Mouse (Mus musculus): Measurements from ENCODE around the gene Crebbp. TPM values are rescaled to one million over a fixed set of nuclear protein-coding genes. Genes with fewer than 3 reads are reported as not detected.

The Crebbp gene
- total and polyA plus RNA-seq, 2 experiments from 2014 or later: 15.6 to 34.1 TPM

GRCm38 (mm10) chr16:4235587-4235986, 21.8 kb upstream of the Crebbp start:
- DNase-seq (ENCODE audit: low spot score): no peak
- no peak overlapping the region for H3K4me3 ChIP-seq (ENCODE audit: low read depth, low read length)
- H3K27ac ChIP-seq (ENCODE audit: low read depth): no peak overlapping the region
- no peak for ATAC-seq (ENCODE audit: insufficient read depth, low read depth)
- H3K4me1 ChIP-seq (ENCODE audit: control insufficient read depth, insufficient read depth): no peaks in the 10 kb centered on the region
- no peak overlapping the region for H3K4me2 ChIP-seq (ENCODE audit: low read depth, low read length)
- TF ChIP-seq EP300 (IDR thresholded peaks at IDR 0.05; ENCODE audit: low read depth): no peak
- no peak for TF ChIP-seq CTCF (IDR thresholded peaks at IDR 0.05; ENCODE audit: low read depth)
- H3K36me3 ChIP-seq (replicated peaks; ENCODE audit: control insufficient read depth, insufficient read depth, low read length): no peaks in the 10 kb centered on the region
- H3K9ac ChIP-seq (replicated peaks; ENCODE audit: low read depth, low read length): no peak overlapping the region
- H3K9me3 ChIP-seq (replicated peaks; ENCODE audit: control insufficient read depth, low read length): no peaks in the 10 kb centered on the region
- no peaks in the 10 kb centered on the region for H3K27me3 ChIP-seq (ENCODE audit: control insufficient read depth, insufficient read depth, low read length)

GRCm38 (mm10) chr16:4225841-4226240, 12.0 kb upstream of the Crebbp start:
- Histone ChIP-seq H3K4me3 (ENCODE audit: low read depth, low read length) (no peak overlapping the region), H3K27me3 (ENCODE audit: control insufficient read depth, insufficient read depth, low read length) (no peaks in the 10 kb centered on the region), H3K9me3 (replicated peaks; ENCODE audit: control insufficient read depth, low read length) (no peaks in the 10 kb centered on the region), H3K36me3 (replicated peaks; ENCODE audit: control insufficient read depth, insufficient read depth, low read length) (no peaks in the 10 kb centered on the region), H3K27ac (ENCODE audit: low read depth) (no peak overlapping the region), H3K4me2 (ENCODE audit: low read depth, low read length) (no peak overlapping the region), H3K4me1 (ENCODE audit: control insufficient read depth, insufficient read depth) (no peaks in the 10 kb centered on the region), H3K9ac (replicated peaks; ENCODE audit: low read depth, low read length) (no peak overlapping the region)
- ATAC-seq (ENCODE audit: insufficient read depth, low read depth) (no peak), DNase-seq (ENCODE audit: low spot score) (no peak)
- TF ChIP-seq EP300 (IDR thresholded peaks at IDR 0.05; ENCODE audit: low read depth): no peak
- TF ChIP-seq CTCF (IDR thresholded peaks at IDR 0.05; ENCODE audit: low read depth): no peak
- 72% methylated on average over 2 of the region's 2 CpGs for WGBS

- ATAC-seq (ENCODE audit: insufficient read depth, low read depth) (no peak), DNase-seq (ENCODE audit: low spot score) (no peak)
- WGBS: 38% methylated on average over 10 of the region's 10 CpGs
- TF ChIP-seq EP300 (IDR thresholded peaks at IDR 0.05; ENCODE audit: low read depth): no peak
- no peak for TF ChIP-seq CTCF (IDR thresholded peaks at IDR 0.05; ENCODE audit: low read depth)
- H3K27ac ChIP-seq (ENCODE audit: low read depth): no peak overlapping the region; the same call in 1 of the 2 replicates
- peak overlapping the region; percentile 99 for H3K9ac ChIP-seq (replicated peaks; ENCODE audit: low read depth, low read length)
- H3K4me3 ChIP-seq (ENCODE audit: low read depth, low read length): peak overlapping the region; percentile 100
- H3K4me2 ChIP-seq (ENCODE audit: low read depth, low read length): peak overlapping the region; percentile 82
- H3K4me1 ChIP-seq (ENCODE audit: control insufficient read depth, insufficient read depth): peaks cover 7% of the 10 kb centered on the region
- no peaks in the 10 kb centered on the region for H3K27me3 ChIP-seq (ENCODE audit: control insufficient read depth, insufficient read depth, low read length)
- no peaks in the 10 kb centered on the region for H3K9me3 ChIP-seq (replicated peaks; ENCODE audit: control insufficient read depth, low read length)
- H3K36me3 ChIP-seq (replicated peaks; ENCODE audit: control insufficient read depth, insufficient read depth, low read length): no peaks in the 10 kb centered on the region
Observed at GRCm38 (mm10) chr16:4214631-4215240, 939 bp upstream of the Crebbp start.

- Histone ChIP-seq H3K4me1 (ENCODE audit: control insufficient read depth, insufficient read depth) (peaks cover 7% of the 10 kb centered on the region), H3K36me3 (replicated peaks; ENCODE audit: control insufficient read depth, insufficient read depth, low read length) (no peaks in the 10 kb centered on the region), H3K4me2 (ENCODE audit: low read depth, low read length) (peak overlapping the region; percentile 84), H3K27ac (ENCODE audit: low read depth) (peak overlapping the region; percentile 100), H3K4me3 (ENCODE audit: low read depth, low read length) (peak overlapping the region; percentile 100), H3K27me3 (ENCODE audit: control insufficient read depth, insufficient read depth, low read length) (no peaks in the 10 kb centered on the region), H3K9ac (replicated peaks; ENCODE audit: low read depth, low read length) (peak overlapping the region; percentile 99), H3K9me3 (replicated peaks; ENCODE audit: control insufficient read depth, low read length) (no peaks in the 10 kb centered on the region)
- ATAC-seq (ENCODE audit: insufficient read depth, low read depth) (peak; percentile 76), DNase-seq (ENCODE audit: low spot score) (peak; percentile 41)
- WGBS: under 1% methylated on average over 63 of the region's 128 CpGs
- TF ChIP-seq CTCF (IDR thresholded peaks at IDR 0.05; ENCODE audit: low read depth): no peak
- no peak for TF ChIP-seq EP300 (IDR thresholded peaks at IDR 0.05; ENCODE audit: low read depth)
Observed at GRCm38 (mm10) chr16:4212963-4213798, 616 bp downstream of the Crebbp start.

GRCm38 (mm10) chr16:4212167-4212962, 1.4 kb downstream of the Crebbp start:
- TF ChIP-seq CTCF (IDR thresholded peaks at IDR 0.05; ENCODE audit: low read depth) (no peak), EP300 (IDR thresholded peaks at IDR 0.05; ENCODE audit: low read depth) (no peak)
- 0 out of 2 replicates have a peak overlapping the region, but pooled peaks have one; percentile 100 for H3K27ac ChIP-seq (ENCODE audit: low read depth)

More at GRCm38 (mm10) chr16:4212167-4212962, 1.4 kb downstream of the Crebbp start:
- Histone ChIP-seq H3K4me1 (ENCODE audit: control insufficient read depth, insufficient read depth) (peaks cover 7% of the 10 kb centered on the region), H3K9me3 (replicated peaks; ENCODE audit: control insufficient read depth, low read length) (no peaks in the 10 kb centered on the region), H3K36me3 (replicated peaks; ENCODE audit: control insufficient read depth, insufficient read depth, low read length) (no peaks in the 10 kb centered on the region), H3K27me3 (ENCODE audit: control insufficient read depth, insufficient read depth, low read length) (no peaks in the 10 kb centered on the region), H3K9ac (replicated peaks; ENCODE audit: low read depth, low read length) (peak overlapping the region; percentile 99), H3K4me3 (ENCODE audit: low read depth, low read length) (peak overlapping the region; percentile 100), H3K4me2 (ENCODE audit: low read depth, low read length) (peak overlapping the region; percentile 84)
- DNase-seq (ENCODE audit: low spot score) (peak; percentile 15), ATAC-seq (ENCODE audit: insufficient read depth, low read depth) (no peak)
- 3% methylated on average over 23 of the region's 23 CpGs for WGBS

All from heart, postnatal 0 days (tissue).